Mouse (Mus musculus): ENCODE results near the gene Cyren. TPM values are rescaled to one million over a fixed set of nuclear protein-coding genes. Genes with fewer than 3 reads are reported as not detected.

Cyren gene
- total and polyA plus RNA-seq, 3 experiments: 7.9 to 11.9 (median 9.7) TPM

- dilution Hi-C loops (cut with MboI; ENCODE audit: extremely low pct_ligation_motif_present, extremely low pct_unique_long_range_greater_than_20kb, low sequenced_read_pairs): no loop called here
Measured at GRCm38 (mm10) chr6:34921941-34922340, 44.1 kb upstream of the Cyren start.

GRCm38 (mm10) chr6:34920631-34921030 lies 42.8 kb upstream of the Cyren start:
- TF ChIP-seq MAX (IDR thresholded peaks at IDR 0.05; ENCODE audit: low read length) (no peak), UBTF (IDR thresholded peaks at IDR 0.05; ENCODE audit: low read depth, low read length) (no peak), SIN3A (IDR thresholded peaks at IDR 0.05; ENCODE audit: low read length) (no peak), TBP (conservative IDR thresholded peaks at IDR 0.05; ENCODE audit: low read depth, low read length) (no peak), USF2 (conservative IDR thresholded peaks at IDR 0.05; ENCODE audit: low read depth, low read length) (no peak), JUN (IDR thresholded peaks at IDR 0.05; ENCODE audit: insufficient read depth, low read depth, low read length) (no peak), PAX5 (IDR thresholded peaks at IDR 0.05; ENCODE audit: low read length) (no peak), ZMIZ1 (IDR thresholded peaks at IDR 0.05; ENCODE audit: low read depth, low read length) (no peak), E2F4 (IDR thresholded peaks at IDR 0.05; ENCODE audit: insufficient replicate concordance, low read depth, low read length) (no peak), MAFK (IDR thresholded peaks at IDR 0.05; ENCODE audit: insufficient replicate concordance, low read length) (no peak), CHD2 (IDR thresholded peaks at IDR 0.05; ENCODE audit: low read length) (no peak)
- Histone ChIP-seq H3K4me1 (ENCODE audit: control insufficient read depth in 1 of 2, insufficient read depth in 2 of 2) (no peaks in the 10 kb centered on the region), H3K27me3 (replicated peaks) (no peaks in the 10 kb centered on the region), H3K9ac (ENCODE audit: insufficient read depth, low read depth) (no peak overlapping the region), H3K4me2 (ENCODE audit: insufficient read depth, low read depth, poor library complexity, severe bottlenecking) (no peak overlapping the region), H3K27ac (ENCODE audit: insufficient read depth, low read depth) (no peak overlapping the region), H3K79me2 (replicated peaks; ENCODE audit: control insufficient read depth, extremely low read depth, insufficient read depth, poor library complexity, severe bottlenecking) (no peaks in the 10 kb centered on the region), H3K36me3 (replicated peaks in 1 of 2; ENCODE audit: control insufficient read depth in 1 of 2, insufficient read depth in 1 of 2, low read length in 1 of 2) (no peaks in the 10 kb centered on the region), H3K9me3 (replicated peaks; ENCODE audit: low read length) (no peaks in the 10 kb centered on the region), H3K4me3 (replicated peaks in 1 of 3; ENCODE audit: low read depth in 2 of 3, low read length in 2 of 3, poor library complexity in 1 of 3) (no peak overlapping the region)
- no peak for DNase-seq (ENCODE audit: extremely low read depth)
- dilution Hi-C loops (cut with MboI; ENCODE audit: extremely low pct_ligation_motif_present, extremely low pct_unique_long_range_greater_than_20kb, low sequenced_read_pairs) (no loop called here), in situ Hi-C loops (cut with MboI; ENCODE audit: low pct_ligation_motif_present, low pct_unique_long_range_greater_than_20kb, low sequenced_read_pairs) (loop anchor here (5.0 to 10.0 kb wide), 3 partner anchors 163 to 626 kb away; no protein-coding TSS in a partner anchor)

More at GRCm38 (mm10) chr6:34921941-34922340, 44.1 kb upstream of the Cyren start:
- H3K9me3 ChIP-seq (replicated peaks; ENCODE audit: low read length): no peaks in the 10 kb centered on the region
- peaks cover 0 to under 1% of the 10 kb centered on the region in 2 experiments; a peak in 1 of 4 replicates for H3K4me1 ChIP-seq (ENCODE audit: control insufficient read depth in 1 of 2, insufficient read depth in 2 of 2)
- no peaks in the 10 kb centered on the region for H3K79me2 ChIP-seq (replicated peaks; ENCODE audit: control insufficient read depth, extremely low read depth, insufficient read depth, poor library complexity, severe bottlenecking)
- in situ Hi-C loops (cut with MboI; ENCODE audit: low pct_ligation_motif_present, low pct_unique_long_range_greater_than_20kb, low sequenced_read_pairs): loop anchor here (5.0 to 10.0 kb wide), 3 partner anchors 165 to 627 kb away; no protein-coding TSS in a partner anchor
- H3K27me3 ChIP-seq (replicated peaks): no peaks in the 10 kb centered on the region
- H3K27ac ChIP-seq (ENCODE audit: insufficient read depth, low read depth): no peak overlapping the region
- no peak overlapping the region for H3K4me2 ChIP-seq (ENCODE audit: insufficient read depth, low read depth, poor library complexity, severe bottlenecking)
- no peaks in the 10 kb centered on the region for H3K36me3 ChIP-seq (replicated peaks in 1 of 2; ENCODE audit: control insufficient read depth in 1 of 2, insufficient read depth in 1 of 2, low read length in 1 of 2)
- peak; percentile 87 for DNase-seq (ENCODE audit: extremely low read depth)
- no peak overlapping the region for H3K4me3 ChIP-seq (replicated peaks in 1 of 3; ENCODE audit: low read depth in 2 of 3, low read length in 2 of 3, poor library complexity in 1 of 3)
- no peak overlapping the region for H3K9ac ChIP-seq (ENCODE audit: insufficient read depth, low read depth)
- TF ChIP-seq SMC3 (IDR thresholded peaks at IDR 0.05; ENCODE audit: low read depth, low read length) (peak; percentile 89), NRF1 (IDR thresholded peaks at IDR 0.05; ENCODE audit: low read depth, low read length) (0 out of 2 replicates have a peak, but pooled peaks have one; percentile 10), NELFE (IDR thresholded peaks at IDR 0.05; ENCODE audit: low read depth, low read length) (peak; percentile 89; the same call in 1 of the 2 replicates), ELF1 (IDR thresholded peaks at IDR 0.05; ENCODE audit: low read depth, low read length) (0 out of 2 replicates have a peak, but pooled peaks have one; percentile 18), JUN (IDR thresholded peaks at IDR 0.05; ENCODE audit: insufficient read depth, low read depth, low read length) (no peak), SIN3A (IDR thresholded peaks at IDR 0.05; ENCODE audit: low read length) (no peak), GABPA (IDR thresholded peaks at IDR 0.05; ENCODE audit: insufficient replicate concordance, low read depth, low read length) (no peak), MXI1 (IDR thresholded peaks at IDR 0.05; ENCODE audit: low read depth, low read length) (no peak), POLR2A (IDR thresholded peaks at IDR 0.05; ENCODE audit: low read depth, low read length) (no peak), EP300 (IDR thresholded peaks at IDR 0.05; ENCODE audit: low read length) (no peak), TBP (conservative IDR thresholded peaks at IDR 0.05; ENCODE audit: low read depth, low read length) (no peak), ZMIZ1 (IDR thresholded peaks at IDR 0.05; ENCODE audit: low read depth, low read length) (no peak), MAX (IDR thresholded peaks at IDR 0.05; ENCODE audit: low read length) (no peak), E2F4 (IDR thresholded peaks at IDR 0.05; ENCODE audit: insufficient replicate concordance, low read depth, low read length) (no peak), ZC3H11A (IDR thresholded peaks at IDR 0.05; ENCODE audit: low read depth, low read length) (peak; percentile 80), RAD21 (IDR thresholded peaks at IDR 0.05; ENCODE audit: low read depth, low read length) (peak; percentile 92), IRF4 (IDR thresholded peaks at IDR 0.05; ENCODE audit: low read depth, low read length) (peak; percentile 40; the same call in 1 of the 2 replicates), TCF12 (IDR thresholded peaks at IDR 0.05; ENCODE audit: low read depth, low read length) (peak; percentile 51; the same call in 1 of the 2 replicates), ETS1 (conservative IDR thresholded peaks at IDR 0.05; ENCODE audit: low read depth, low read length) (no peak), MEF2A (IDR thresholded peaks at IDR 0.05; ENCODE audit: borderline replicate concordance, low read depth, low read length) (peak; percentile 17; the same call in 1 of the 2 replicates), BHLHE40 (IDR thresholded peaks at IDR 0.05; ENCODE audit: low read depth, low read length) (peak; percentile 67; the same call in 1 of the 2 replicates), USF2 (conservative IDR thresholded peaks at IDR 0.05; ENCODE audit: low read depth, low read length) (no peak), USF1 (IDR thresholded peaks at IDR 0.05; ENCODE audit: low read depth, low read length) (no peak), MYC (IDR thresholded peaks at IDR 0.05; ENCODE audit: low read depth, low read length) (no peak), MAZ (IDR thresholded peaks at IDR 0.05; ENCODE audit: low read depth, low read length) (peak; percentile 74; the same call in 1 of the 2 replicates), MAFK (IDR thresholded peaks at IDR 0.05; ENCODE audit: insufficient replicate concordance, low read length) (no peak), CTCF (conservative IDR thresholded peaks at IDR 0.05 in 1 of 2, IDR thresholded peaks at IDR 0.05 in 1 of 2; ENCODE audit: low read depth in 2 of 2, low read length in 2 of 2) (peak; percentile 67 to 99)
